Comparison of ENCODE assay signal across 8 mouse cellular contexts in genomic region chr11:48816800-48817665, GRCm38 (mm10). TPM values are rescaled to one million over a fixed set of nuclear protein-coding genes. Genes with fewer than 3 reads are reported as not detected.
DNase-seq lines count a peak whose midpoint lies in the region; ATAC-seq and TF ChIP-seq lines count a peak whose summit lies in the region.

Gene Trim41, minus strand, starts transcription at chr11:48817353.

- H3K9ac ChIP-seq in heart, embryonic 12.5 days = peak within 1 kb of the TSS; percentile 92
- H3K9ac ChIP-seq in kidney, postnatal 0 days (ENCODE audit: low read depth, low read length) = peak within 1 kb of the TSS; percentile 93
- peak within 1 kb of the TSS; percentile 80 for H3K9ac ChIP-seq in liver, embryonic 11.5 days (ENCODE audit: low read depth, low read length)
- H3K9ac ChIP-seq in stomach, embryonic 14.5 days (replicated peaks; ENCODE audit: low read depth, low read length) = peak within 1 kb of the TSS; percentile 92

- peaks cover 15% of the 10 kb centered on the region for H3K4me1 ChIP-seq in heart, embryonic 12.5 days (replicated peaks)
- H3K4me1 ChIP-seq in kidney, postnatal 0 days (replicated peaks; ENCODE audit: insufficient read depth, low read length) = peaks cover 18% of the 10 kb centered on the region
- peaks cover 22% of the 10 kb centered on the region for H3K4me1 ChIP-seq in liver, embryonic 11.5 days (replicated peaks; ENCODE audit: control insufficient read depth, insufficient read depth, low read length)
- peaks cover 15% of the 10 kb centered on the region; the same call in 1 of the 2 replicates for H3K4me1 ChIP-seq in stomach, embryonic 14.5 days (ENCODE audit: control insufficient read depth, insufficient read depth, low read length)

- peak within 1 kb of the TSS; percentile 91 for H3K4me3 ChIP-seq in heart, embryonic 12.5 days
- H3K4me3 ChIP-seq in kidney, postnatal 0 days (replicated peaks; ENCODE audit: low read depth, low read length) = peak within 1 kb of the TSS; percentile 77
- H3K4me3 ChIP-seq in liver, embryonic 11.5 days (ENCODE audit: low read depth, low read length) = peak within 1 kb of the TSS; percentile 95
- peak within 1 kb of the TSS; percentile 74 for H3K4me3 ChIP-seq in stomach, embryonic 14.5 days (ENCODE audit: low read depth, low read length)

- WGBS in heart, embryonic 12.5 days = under 1% methylated on average over 73 of the region's 77 CpGs
- under 1% methylated on average over 71 of the region's 77 CpGs for WGBS in kidney, postnatal 0 days
- WGBS in liver, embryonic 11.5 days = under 1% methylated on average over 72 of the region's 77 CpGs
- under 1% methylated on average over 76 of the region's 77 CpGs for WGBS in stomach, embryonic 14.5 days

- peak; percentile 91 for ATAC-seq in erythroid progenitor cell, adult 5-6 weeks (replicated peaks; ENCODE audit: low FRiP score, poor library complexity, severe bottlenecking)
- ATAC-seq in heart, embryonic 12.5 days (ENCODE audit: insufficient number of reproducible peaks, low FRiP score) = peak; percentile 97
- ATAC-seq in kidney, postnatal 0 days (replicated peaks; ENCODE audit: low FRiP score, low read depth) = peak; percentile 96
- peak; percentile 95 for ATAC-seq in liver, embryonic 11.5 days (replicated peaks; ENCODE audit: low FRiP score)
- peak; percentile 96 for ATAC-seq in stomach, embryonic 14.5 days (ENCODE audit: insufficient number of reproducible peaks, insufficient read depth, low FRiP score, low read depth)

- no peaks in the 10 kb centered on the region for H3K27me3 ChIP-seq in heart, embryonic 12.5 days (replicated peaks)
- H3K27me3 ChIP-seq in kidney, postnatal 0 days (ENCODE audit: insufficient read depth, low read length) = no peaks in the 10 kb centered on the region
- H3K27me3 ChIP-seq in liver, embryonic 11.5 days (replicated peaks; ENCODE audit: control insufficient read depth, insufficient read depth, low read length) = no peaks in the 10 kb centered on the region
- no peaks in the 10 kb centered on the region for H3K27me3 ChIP-seq in stomach, embryonic 14.5 days (ENCODE audit: control insufficient read depth, insufficient read depth, low read length)

- peak; percentile 99 for DNase-seq in CD4-positive helper T cell, adult 2 months (ENCODE audit: low read depth, low spot score)
- DNase-seq in brain, embryonic 18.5 days (ENCODE audit: low read depth, low spot score) = peak; percentile 98
- DNase-seq in kidney, postnatal 0 days (ENCODE audit: low spot score) = peak; percentile 98
- DNase-seq in liver, embryonic 11.5 days (ENCODE audit: low spot score) = peak; percentile 99
- DNase-seq in naive thymus-derived CD4-positive, alpha-beta T cell, adult 2 months (ENCODE audit: low read depth) = peak; percentile 99

- H3K9me3 ChIP-seq in heart, embryonic 12.5 days (replicated peaks) = no peaks in the 10 kb centered on the region
- no peaks in the 10 kb centered on the region for H3K9me3 ChIP-seq in kidney, postnatal 0 days (replicated peaks; ENCODE audit: low read length)
- H3K9me3 ChIP-seq in liver, embryonic 11.5 days (ENCODE audit: control insufficient read depth, low read length) = no peaks in the 10 kb centered on the region
- no peaks in the 10 kb centered on the region for H3K9me3 ChIP-seq in stomach, embryonic 14.5 days (ENCODE audit: control insufficient read depth, low read depth, low read length)

- peak within 1 kb of the TSS; percentile 94 for H3K27ac ChIP-seq in heart, embryonic 12.5 days (ENCODE audit: poor library complexity, severe bottlenecking)
- H3K27ac ChIP-seq in kidney, postnatal 0 days = peak within 1 kb of the TSS; percentile 96
- peak within 1 kb of the TSS; percentile 86 for H3K27ac ChIP-seq in liver, embryonic 11.5 days (ENCODE audit: low read depth, low read length)
- H3K27ac ChIP-seq in stomach, embryonic 14.5 days (ENCODE audit: low read length) = peak within 1 kb of the TSS; percentile 85

- peak within 1 kb of the TSS; percentile 82 for H3K4me2 ChIP-seq in heart, embryonic 12.5 days
- peak within 1 kb of the TSS; percentile 68 for H3K4me2 ChIP-seq in kidney, postnatal 0 days (ENCODE audit: low read length)
- peak within 1 kb of the TSS; percentile 76 for H3K4me2 ChIP-seq in liver, embryonic 11.5 days
- peak within 1 kb of the TSS; percentile 85 for H3K4me2 ChIP-seq in stomach, embryonic 14.5 days (replicated peaks; ENCODE audit: low read depth, low read length)

- H3K36me3 ChIP-seq in heart, embryonic 12.5 days = peaks cover 8% of the 10 kb centered on the region
- H3K36me3 ChIP-seq in kidney, postnatal 0 days (ENCODE audit: insufficient read depth, low read length) = peaks cover 11% of the 10 kb centered on the region; the same call in 1 of the 2 replicates
- peaks cover 8% of the 10 kb centered on the region for H3K36me3 ChIP-seq in liver, embryonic 11.5 days (ENCODE audit: control insufficient read depth, insufficient read depth, low read length)
- peaks cover 19% of the 10 kb centered on the region for H3K36me3 ChIP-seq in stomach, embryonic 14.5 days (ENCODE audit: control insufficient read depth, insufficient read depth, low read length)

- TF ChIP-seq CTCF in kidney, postnatal 0 days (IDR thresholded peaks at IDR 0.05; ENCODE audit: low read depth) = peak; percentile 22; the same call in 1 of the 2 replicates

RNA-seq across cellular contexts. Expression of gene Trim41, which starts in this region (rescaled TPM):
- total RNA-seq in erythroid progenitor cell, adult 5-6 weeks (2015; ENCODE audit: low replicate concordance) = 8.8 and 10.1 TPM in 2 replicates
- total RNA-seq in erythroid progenitor cell, adult 5-6 weeks (2017; ENCODE audit: low replicate concordance) = 17.5 and 41.5 TPM in 2 replicates
- polyA plus RNA-seq in heart, embryonic 12.5 days (2016; fragmentation: Nextera tagmentation; extraction: Ambion mirVana) = 4.3 and 4.4 TPM in 2 replicates
- polyA plus RNA-seq in kidney, postnatal 0 days (2015; fragmentation: Nextera tagmentation; extraction: Ambion mirVana) = 5.2 and 5.3 TPM in 2 replicates
- polyA plus RNA-seq in liver, embryonic 11.5 days (2014; fragmentation: Nextera tagmentation; extraction: Ambion mirVana) = 3.5 and 4.5 TPM in 2 replicates
- 5.8 and 6.2 TPM in 2 replicates for polyA plus RNA-seq in stomach, embryonic 14.5 days (2014; fragmentation: Nextera tagmentation; extraction: Ambion mirVana)

Comparison
In these comparisons a context has a peak if more than half of its experiments do, and no peak if none do; other contexts are left out.
1. Peak in every context shown above with its lines: DNase-seq, ATAC-seq, H3K4me3 ChIP-seq and H3K27ac ChIP-seq.